Mouse (Mus musculus): ENCODE measurements at regions not wholly inside any gene's neighbourhood (a gene's known extent, or its start where the extent isn't known, plus 50 kb on each side); places are given as distances from the start of the nearest gene placed in this dataset.

GRCm38 (mm10) chr14:24550763-24551471, 64.0 kb downstream of the Rps24 start:
- Histone ChIP-seq H3K9ac (no peak overlapping the region), H3K27ac (peak overlapping the region; percentile 88), H3K4me3 (no peak overlapping the region), H3K4me2 (peak overlapping the region; percentile 4; the same call in 1 of the 2 replicates), H3K36me3 (ENCODE audit: poor library complexity, severe bottlenecking) (no peaks in the 10 kb centered on the region), H3K27me3 (no peaks in the 10 kb centered on the region), H3K4me1 (peaks cover 15% of the 10 kb centered on the region), H3K9me3 (replicated peaks) (0 out of 2 replicates have a peak, but pooled peaks cover 4% of the 10 kb centered on the region)
- 14% methylated on average over 7 of the region's 7 CpGs for WGBS
- peak; percentile 96 for ATAC-seq

GRCm38 (mm10) chr14:24551472-24551783, 64.5 kb downstream of the Rps24 start:
- Histone ChIP-seq H3K4me3 (no peak overlapping the region), H3K27ac (peak overlapping the region; percentile 88), H3K4me2 (peak overlapping the region; percentile 4; the same call in 1 of the 2 replicates), H3K9me3 (replicated peaks) (0 out of 2 replicates have a peak, but pooled peaks cover 4% of the 10 kb centered on the region), H3K9ac (no peak overlapping the region), H3K27me3 (no peaks in the 10 kb centered on the region), H3K4me1 (peaks cover 15% of the 10 kb centered on the region), H3K36me3 (ENCODE audit: poor library complexity, severe bottlenecking) (no peaks in the 10 kb centered on the region)
- WGBS: 61% methylated on average over 3 of the region's 3 CpGs
- ATAC-seq: no peak

GRCm38 (mm10) chr14:24564801-24565624, 78.1 kb downstream of the Rps24 start:
- Histone ChIP-seq H3K4me3 (no peak overlapping the region), H3K9me3 (replicated peaks) (no peaks in the 10 kb centered on the region), H3K4me2 (no peak overlapping the region), H3K9ac (no peak overlapping the region), H3K27me3 (no peaks in the 10 kb centered on the region), H3K36me3 (ENCODE audit: poor library complexity, severe bottlenecking) (no peaks in the 10 kb centered on the region), H3K27ac (peak overlapping the region; percentile 68), H3K4me1 (peaks cover 23% of the 10 kb centered on the region)
- peak; percentile 70; the same call in 1 of the 2 replicates for ATAC-seq
- 62% methylated on average over 9 of the region's 9 CpGs for WGBS

- Histone ChIP-seq H3K9ac (no peak overlapping the region), H3K27ac (peak overlapping the region; percentile 68), H3K9me3 (replicated peaks) (no peaks in the 10 kb centered on the region), H3K4me1 (peaks cover 23% of the 10 kb centered on the region), H3K4me3 (no peak overlapping the region), H3K36me3 (ENCODE audit: poor library complexity, severe bottlenecking) (no peaks in the 10 kb centered on the region), H3K27me3 (no peaks in the 10 kb centered on the region), H3K4me2 (no peak overlapping the region)
- ATAC-seq: peak; percentile 33
- 72% methylated on average over 10 of the region's 10 CpGs for WGBS
These were observed 78.9 kb downstream of the Rps24 start for GRCm38 (mm10) chr14:24565718-24566322.

- no peaks in the 10 kb centered on the region for H3K36me3 ChIP-seq (ENCODE audit: poor library complexity, severe bottlenecking)
- WGBS: 83% methylated on average over 5 of the region's 5 CpGs
- no peak overlapping the region for H3K27ac ChIP-seq
- H3K27me3 ChIP-seq: no peaks in the 10 kb centered on the region
- peaks cover 29% of the 10 kb centered on the region for H3K4me1 ChIP-seq
- no peak overlapping the region for H3K4me3 ChIP-seq
- ATAC-seq: no peak
- no peaks in the 10 kb centered on the region for H3K9me3 ChIP-seq (replicated peaks)
- H3K4me2 ChIP-seq: no peak overlapping the region
- no peak overlapping the region for H3K9ac ChIP-seq
These were observed 88.2 kb downstream of the Rps24 start for GRCm38 (mm10) chr14:24575111-24575510.

GRCm38 (mm10) chr14:24578535-24579111, 91.7 kb downstream of the Rps24 start:
- 6% methylated on average over 7 of the region's 7 CpGs for WGBS
- peak overlapping the region; percentile 12; the same call in 1 of the 2 replicates for H3K4me2 ChIP-seq

GRCm38 (mm10) chr14:24579153-24579795, 92.3 kb downstream of the Rps24 start:
- H3K4me1 ChIP-seq: peaks cover 30% of the 10 kb centered on the region
- H3K27me3 ChIP-seq: no peaks in the 10 kb centered on the region
- H3K4me3 ChIP-seq: no peak overlapping the region
- H3K36me3 ChIP-seq (ENCODE audit: poor library complexity, severe bottlenecking): no peaks in the 10 kb centered on the region
- H3K27ac ChIP-seq: peak overlapping the region; percentile 97
- 0 out of 2 replicates have a peak overlapping the region, but pooled peaks have one; percentile 12 for H3K4me2 ChIP-seq
- 12% methylated on average over 9 of the region's 9 CpGs for WGBS
- no peaks in the 10 kb centered on the region for H3K9me3 ChIP-seq (replicated peaks)
- peak; percentile 34 for ATAC-seq
- peak overlapping the region; percentile 47 for H3K9ac ChIP-seq

More at GRCm38 (mm10) chr14:24578535-24579111, 91.7 kb downstream of the Rps24 start:
- Histone ChIP-seq H3K4me3 (no peak overlapping the region), H3K4me1 (peaks cover 30% of the 10 kb centered on the region), H3K9me3 (replicated peaks) (no peaks in the 10 kb centered on the region), H3K27me3 (no peaks in the 10 kb centered on the region), H3K36me3 (ENCODE audit: poor library complexity, severe bottlenecking) (no peaks in the 10 kb centered on the region), H3K9ac (peak overlapping the region; percentile 21; the same call in 1 of the 2 replicates), H3K27ac (peak overlapping the region; percentile 97)
- ATAC-seq: peak; percentile 97

- Histone ChIP-seq H3K9me3 (replicated peaks) (no peaks in the 10 kb centered on the region), H3K36me3 (ENCODE audit: poor library complexity, severe bottlenecking) (no peaks in the 10 kb centered on the region), H3K4me2 (no peak overlapping the region), H3K9ac (no peak overlapping the region), H3K4me1 (peaks cover 6% of the 10 kb centered on the region), H3K4me3 (no peak overlapping the region), H3K27ac (0 out of 2 replicates have a peak overlapping the region, but pooled peaks have one; percentile 20), H3K27me3 (no peaks in the 10 kb centered on the region)
- ATAC-seq: no peak
- 74% methylated on average over 7 of the region's 7 CpGs for WGBS
These were observed 99.4 kb downstream of the Rps24 start for GRCm38 (mm10) chr14:24586133-24586908.

- no peak overlapping the region for H3K9ac ChIP-seq
- H3K4me2 ChIP-seq: no peak overlapping the region
- no peak for ATAC-seq
- no peak overlapping the region for H3K4me3 ChIP-seq
- 71% methylated on average over 12 of the region's 12 CpGs for WGBS
- H3K27ac ChIP-seq: peak overlapping the region; percentile 20; the same call in 1 of the 2 replicates
- peaks cover 6% of the 10 kb centered on the region for H3K4me1 ChIP-seq
- H3K9me3 ChIP-seq (replicated peaks): no peaks in the 10 kb centered on the region
- no peaks in the 10 kb centered on the region for H3K36me3 ChIP-seq (ENCODE audit: poor library complexity, severe bottlenecking)
- no peaks in the 10 kb centered on the region for H3K27me3 ChIP-seq
These were observed 100.2 kb downstream of the Rps24 start for GRCm38 (mm10) chr14:24586982-24587672.

GRCm38 (mm10) chr14:24588041-24588440, 101.1 kb downstream of the Rps24 start:
- no peaks in the 10 kb centered on the region for H3K36me3 ChIP-seq (ENCODE audit: poor library complexity, severe bottlenecking)
- H3K9ac ChIP-seq: no peak overlapping the region
- H3K27ac ChIP-seq: no peak overlapping the region
- no peak for ATAC-seq
- no peak overlapping the region for H3K4me3 ChIP-seq
- no peaks in the 10 kb centered on the region for H3K9me3 ChIP-seq (replicated peaks)
- H3K4me2 ChIP-seq: no peak overlapping the region
- WGBS: 80% methylated on average over 3 of the region's 3 CpGs
- H3K27me3 ChIP-seq: no peaks in the 10 kb centered on the region
- peaks cover 6% of the 10 kb centered on the region for H3K4me1 ChIP-seq

Data from forebrain, embryonic 13.5 days (tissue).